Mouse (Mus musculus): Measurements from ENCODE around the gene Opalin.

The Opalin gene

DNA sequence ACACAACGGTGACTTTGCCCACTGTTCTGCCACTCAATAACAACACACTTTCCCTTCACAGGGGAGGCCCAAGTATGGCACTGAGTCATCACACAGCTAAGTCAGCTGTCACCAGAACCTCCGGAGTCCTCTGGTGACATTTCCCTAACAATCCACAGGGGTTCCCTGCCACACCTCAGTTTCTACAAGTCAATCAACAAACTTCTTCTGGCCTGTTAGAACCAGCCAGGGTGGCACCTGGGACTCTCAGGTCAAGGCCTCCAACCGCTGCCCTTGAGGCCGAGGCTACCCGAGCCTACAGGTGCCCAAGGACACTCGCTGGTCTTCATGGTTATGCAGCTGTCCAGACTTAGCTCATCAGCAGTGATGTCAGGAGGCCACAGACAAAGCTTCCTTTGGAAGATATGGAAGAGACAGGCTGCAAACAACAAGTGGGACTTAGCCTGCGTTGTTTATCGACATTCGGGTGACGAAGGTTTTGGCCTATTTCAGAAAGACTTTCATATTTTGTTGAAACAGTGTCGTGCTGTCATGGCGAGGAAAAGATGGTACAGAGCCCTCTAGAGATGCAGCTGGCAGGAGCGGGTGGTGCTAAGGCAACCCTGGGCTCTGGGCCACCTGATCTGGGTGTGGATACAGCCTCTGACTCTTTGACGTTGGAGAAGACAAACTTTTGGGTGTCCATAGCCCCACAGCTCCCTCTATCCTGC lies 3.0 kb downstream of the Opalin start:
- DNase-seq (ENCODE audit: low read depth, low spot score) = no peak

GRCm38 (mm10) chr19:41071500-41071899 lies 5.4 kb downstream of the Opalin start:
- DNase-seq (ENCODE audit: low read depth, low spot score) = peak; percentile 76

- DNase-seq (ENCODE audit: low read depth, low spot score) = no peak
These were observed 22.2 kb downstream of the Opalin start for GRCm38 (mm10) chr19:41054702-41055101.

- no peak for DNase-seq (ENCODE audit: low read depth, low spot score)
These were observed 23.4 kb downstream of the Opalin start for GRCm38 (mm10) chr19:41053530-41053929.

- DNase-seq (ENCODE audit: low read depth, low spot score) = no peak
These were observed 24.7 kb downstream of the Opalin start for GRCm38 (mm10) chr19:41052247-41052646.

- no peak for DNase-seq (ENCODE audit: low read depth, low spot score)
These were observed 25.2 kb downstream of the Opalin start for GRCm38 (mm10) chr19:41051714-41052113.

GRCm38 (mm10) chr19:41048187-41048559 lies 28.7 kb downstream of the Opalin start:
- no peak for DNase-seq (ENCODE audit: low read depth, low spot score)

- no peak for DNase-seq (ENCODE audit: low read depth, low spot score)
These were observed 29.3 kb downstream of the Opalin start for GRCm38 (mm10) chr19:41047437-41048186.

GRCm38 (mm10) chr19:41045091-41045770 lies 31.7 kb downstream of the Opalin start:
- DNase-seq (ENCODE audit: low read depth, low spot score) = no peak

DNA sequence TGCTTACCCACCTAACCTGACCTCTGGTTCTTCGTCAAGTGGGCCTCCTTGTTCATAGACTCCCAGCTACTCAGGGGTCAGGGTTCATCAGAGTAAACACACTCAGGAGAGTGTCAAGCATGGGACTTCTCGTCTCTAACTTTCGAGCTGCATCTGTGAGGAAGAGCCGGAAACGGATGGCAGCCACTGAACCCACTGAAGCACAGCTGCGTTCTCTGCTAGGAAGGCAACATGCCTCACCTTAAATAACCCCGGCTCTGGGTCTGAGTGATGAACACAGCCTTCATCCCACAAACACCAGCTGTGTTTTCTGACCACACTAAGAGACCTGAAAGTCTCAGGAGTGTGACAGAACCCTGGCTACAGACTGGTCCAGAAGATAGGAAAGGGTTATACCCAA lies 37.8 kb downstream of the Opalin start:
- no peak for DNase-seq (ENCODE audit: low read depth, low spot score)

DNA sequence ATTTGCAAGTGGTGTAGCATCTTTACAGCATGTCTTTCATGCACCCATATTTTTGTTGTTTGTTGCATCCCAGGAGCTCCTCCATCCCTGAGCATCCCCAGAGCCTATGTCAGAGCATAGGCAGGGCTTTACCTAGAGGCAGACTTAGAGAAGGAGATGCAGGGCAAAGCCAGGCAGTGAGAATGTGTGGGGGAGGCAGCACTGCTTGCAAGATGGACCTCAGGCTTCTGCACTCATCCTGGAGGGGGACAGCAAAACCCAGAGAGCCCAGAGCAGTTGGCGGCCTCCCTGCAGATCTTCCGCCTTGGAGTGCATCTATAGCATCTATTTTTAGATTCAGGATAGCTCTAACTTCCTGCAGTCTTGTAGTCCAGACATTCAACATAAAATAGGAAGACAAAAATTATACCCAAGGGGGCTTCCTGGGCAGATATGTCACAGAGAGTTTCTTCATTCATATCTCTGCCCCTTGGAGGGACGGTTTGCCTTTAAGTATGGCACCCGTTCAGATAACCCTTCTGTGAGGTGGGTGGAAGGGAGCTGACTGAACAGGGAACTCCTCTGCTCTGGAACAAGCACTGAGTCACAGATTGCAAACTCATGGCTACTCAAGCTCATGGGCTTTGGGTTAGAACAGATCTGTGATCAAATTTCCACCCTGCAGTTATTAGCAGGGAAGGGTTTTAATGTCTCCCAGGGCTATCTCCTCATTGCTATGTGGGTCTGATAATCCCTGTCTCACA lies 40.9 kb downstream of the Opalin start:
- DNase-seq (ENCODE audit: low read depth, low spot score) = no peak

DNA sequence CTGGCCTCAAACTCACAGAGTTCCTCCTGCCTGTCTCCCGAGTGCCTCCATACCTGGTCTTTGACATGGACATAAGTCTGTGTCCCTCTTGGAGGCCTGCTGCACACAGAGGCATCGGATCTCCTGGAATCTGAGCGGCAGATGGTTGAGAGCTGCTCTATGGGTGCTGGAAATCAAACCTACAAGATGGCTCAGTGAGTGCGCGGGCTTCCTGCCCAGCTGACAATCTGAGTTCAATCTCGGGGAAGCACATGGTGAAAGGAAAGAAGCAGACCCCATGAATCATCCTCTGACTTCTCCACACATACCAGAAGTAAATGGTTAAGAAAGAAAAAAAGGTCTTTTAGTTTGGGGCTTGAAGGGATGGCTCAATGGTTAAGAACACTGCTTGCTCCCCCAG lies 45.0 kb downstream of the Opalin start:
- DNase-seq (ENCODE audit: low read depth, low spot score) = no peak

GRCm38 (mm10) chr19:41031009-41031408 lies 45.9 kb downstream of the Opalin start:
- DNase-seq (ENCODE audit: low read depth, low spot score) = no peak

GRCm38 (mm10) chr19:41030161-41030560 lies 46.8 kb downstream of the Opalin start:
- no peak for DNase-seq (ENCODE audit: low read depth, low spot score)

DNA sequence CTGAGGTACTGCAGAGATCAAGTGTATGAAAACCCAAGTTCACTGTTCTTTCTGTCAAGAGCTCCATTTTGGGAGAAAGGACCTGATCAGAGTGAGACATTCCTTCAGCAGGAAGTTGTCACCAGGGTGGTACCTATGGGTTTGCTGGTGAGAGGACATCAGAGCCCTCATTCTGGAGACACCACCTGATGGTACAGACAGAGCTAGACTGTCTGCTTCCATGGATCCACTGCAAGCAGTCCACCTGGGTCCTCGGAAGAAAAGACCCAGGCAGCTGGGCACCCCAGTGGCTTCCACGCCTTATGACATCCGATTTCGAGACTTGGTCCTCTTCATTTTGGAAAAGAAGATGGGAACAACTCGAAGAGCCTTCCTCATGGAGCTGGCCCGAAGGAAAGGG lies 47.7 kb downstream of the Opalin start, which contains the start of gene Dntt:
Dntt (plus strand) TSS at position 57 of the 400 bp plus-strand sequence.
- no peak for DNase-seq (ENCODE audit: low read depth, low spot score)

- DNase-seq (ENCODE audit: low read depth, low spot score) = no peak
These were observed 49.3 kb downstream of the Opalin start for GRCm38 (mm10) chr19:41027601-41028000.

DNA sequence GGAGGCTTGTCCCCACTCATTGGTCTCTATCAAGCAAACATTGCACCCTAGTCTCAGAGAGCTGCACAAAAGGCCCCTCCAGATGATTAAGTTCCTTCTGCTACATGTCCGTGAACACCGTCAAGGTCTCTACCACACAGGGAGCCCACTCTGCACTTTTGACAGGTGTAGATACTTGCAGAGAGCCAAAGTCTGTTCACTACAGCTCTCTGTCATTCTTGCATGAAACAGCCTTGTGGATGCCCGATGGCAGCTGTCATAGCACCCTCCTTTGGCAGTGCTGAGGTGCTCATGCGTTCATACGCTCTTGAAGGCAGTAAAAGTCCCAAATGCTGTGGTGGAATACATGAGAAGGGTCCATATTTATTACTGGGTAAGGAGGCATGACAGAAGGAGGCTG lies 49.9 kb downstream of the Opalin start:
- no peak for DNase-seq (ENCODE audit: low read depth, low spot score)

- no peak for DNase-seq (ENCODE audit: low read depth, low spot score)
These were observed 50.4 kb downstream of the Opalin start for GRCm38 (mm10) chr19:41026551-41026950.

DNA sequence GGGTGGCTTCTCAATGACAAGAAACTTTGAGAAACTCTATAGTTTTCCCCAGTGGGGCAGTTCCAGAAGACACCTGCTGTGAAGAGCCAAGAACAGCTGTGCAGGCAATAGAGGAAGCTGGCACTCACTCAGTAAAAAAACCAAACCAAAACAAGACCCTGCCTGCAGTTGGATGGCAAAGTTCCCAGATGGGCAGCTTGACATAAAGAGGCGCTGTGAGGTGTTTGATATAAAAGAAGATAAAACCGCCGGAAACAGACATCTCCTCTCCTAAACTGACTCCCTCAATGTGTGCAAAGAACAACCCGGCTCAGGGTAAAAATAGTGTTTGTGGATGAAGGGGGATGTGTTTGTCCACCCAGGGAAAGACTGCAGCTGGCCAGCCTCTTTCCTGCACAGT lies 54.7 kb downstream of the Opalin start:
- no peak for DNase-seq (ENCODE audit: low read depth, low spot score)

- DNase-seq (ENCODE audit: low read depth, low spot score) = no peak
These were observed 56.4 kb downstream of the Opalin start for GRCm38 (mm10) chr19:41020537-41020936.

DNA sequence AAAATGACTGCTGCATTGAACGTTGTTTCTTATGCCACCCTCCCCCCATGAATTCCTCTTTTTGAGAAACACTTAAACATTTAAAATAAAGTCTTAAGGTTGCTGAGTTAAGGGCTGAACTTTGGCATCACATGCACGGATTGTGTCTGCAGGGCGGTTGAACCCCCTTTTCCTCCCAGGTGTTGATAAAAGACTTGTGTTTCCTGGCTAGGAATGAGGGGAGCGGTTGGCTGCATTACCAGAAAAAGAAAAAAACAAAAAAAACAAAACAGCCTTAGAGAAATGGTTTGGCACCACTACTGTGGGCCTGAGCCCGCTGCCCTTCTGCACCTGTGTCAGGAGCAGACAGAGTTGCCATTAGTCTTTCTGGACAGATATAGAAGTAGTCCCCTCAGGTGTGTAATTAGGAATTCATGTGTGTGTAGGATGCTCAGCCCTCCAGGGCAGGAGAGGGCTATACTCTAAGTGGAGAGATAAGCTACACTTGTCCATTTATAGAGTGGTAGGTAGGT lies 57.7 kb downstream of the Opalin start:
- DNase-seq (ENCODE audit: low read depth, low spot score) = no peak
